Mouse (Mus musculus) ES-Bruce4 (cell line): Measurements from ENCODE around the gene Frmd4b. TPM values are rescaled to one million over a fixed set of nuclear protein-coding genes. Genes with fewer than 3 reads are reported as not detected.

Experiments used
- H3K27ac ChIP-seq: 2 replicates; pipeline ENCODE4 v1.5.1; 2012; ENCODE audit warnings: low read length, inconsistent platforms; ENCODE audit not compliant: insufficient read depth
- H3K27me3 ChIP-seq: 2 replicates; pipeline ENCODE4 v1.6.1; 2012; ENCODE audit warnings: mild to moderate bottlenecking, low read length, inconsistent platforms; ENCODE audit not compliant: control insufficient read depth, poor library complexity, insufficient read depth, severe bottlenecking
- H3K36me3 ChIP-seq: 2 replicates; pipeline ENCODE4 v1.6.1; 2012; ENCODE audit warnings: inconsistent platforms, mild to moderate bottlenecking, low read length, moderate library complexity; ENCODE audit not compliant: control insufficient read depth, poor library complexity, insufficient read depth, severe bottlenecking
- H3K4me1 ChIP-seq: one replicate; pipeline ENCODE4 v1.8.1; 2011; ENCODE audit warnings: low read length; ENCODE audit not compliant: control insufficient read depth, insufficient read depth
- H3K4me3 ChIP-seq: 2 replicates; pipeline ENCODE4 v1.5.1; 2011; ENCODE audit warnings: low read depth, mild to moderate bottlenecking, low read length
- H3K9ac ChIP-seq: 2 replicates; pipeline ENCODE4 v1.6.1; 2012; ENCODE audit warnings: low read depth, mild to moderate bottlenecking, inconsistent platforms; ENCODE audit not compliant: poor library complexity, severe bottlenecking
- H3K9me3 ChIP-seq: replicated peaks from 2 replicates; pipeline ENCODE4 v1.6.1; 2012; ENCODE audit warnings: mild to moderate bottlenecking, low read length, inconsistent platforms; ENCODE audit not compliant: control insufficient read depth, poor library complexity, insufficient read depth, severe bottlenecking
- CTCF ChIP-seq: IDR thresholded peaks from one replicate; pipeline ENCODE4 v1.8.1; 2011; ENCODE audit warnings: low read depth, low read length
- EP300 ChIP-seq: IDR thresholded peaks from 2 replicates; pipeline ENCODE4 v1.6.1; 2011; ENCODE audit warnings: low read depth, low read length; ENCODE audit not compliant: insufficient read depth
- POLR2A ChIP-seq: IDR thresholded peaks from one replicate; pipeline ENCODE4 v1.8.1; 2011; ENCODE audit warnings: low read length; ENCODE audit not compliant: insufficient read depth
- polyA plus RNA-seq: library from polyadenylated mRNA; stranded (reverse); fragments of >200 nt; gene quantifications from 2 replicates; pipeline ENCODE4 v1.2.4, GENCODE M21; 2011; ENCODE audit warnings: low read depth; ENCODE audit not compliant: missing spikeins, insufficient read depth, insufficient read length

The Frmd4b gene
- polyA plus RNA-seq, 1 experiment = 27.8 TPM

GRCm38 (mm10) chr6:97405311-97405710 is 212.0 kb downstream of the Frmd4b start:
- TF ChIP-seq POLR2A (no peak), CTCF (no peak), EP300 (no peak)
- H3K27ac ChIP-seq = no peak overlapping the region
- H3K4me1 ChIP-seq = peaks cover 4% of the 10 kb centered on the region
- no peak overlapping the region for H3K9ac ChIP-seq
- no peak overlapping the region for H3K4me3 ChIP-seq
- no peaks in the 10 kb centered on the region; the same call in 1 of the 2 replicates for H3K9me3 ChIP-seq
- H3K27me3 ChIP-seq = no peaks in the 10 kb centered on the region
- no peaks in the 10 kb centered on the region for H3K36me3 ChIP-seq

- no peaks in the 10 kb centered on the region for H3K36me3 ChIP-seq
- peaks cover 4% of the 10 kb centered on the region for H3K4me1 ChIP-seq
- H3K27ac ChIP-seq = no peak overlapping the region
- no peaks in the 10 kb centered on the region; the same call in 1 of the 2 replicates for H3K9me3 ChIP-seq
- no peak overlapping the region for H3K4me3 ChIP-seq
- TF ChIP-seq EP300 = no peak
- no peak for TF ChIP-seq POLR2A
- no peak for TF ChIP-seq CTCF
- no peak overlapping the region for H3K9ac ChIP-seq
- H3K27me3 ChIP-seq = 0 out of 2 replicates have a peak, but pooled peaks cover 2% of the 10 kb centered on the region
Observed at GRCm38 (mm10) chr6:97402822-97403472, 214.4 kb downstream of the Frmd4b start.

GRCm38 (mm10) chr6:97400446-97400845 is 216.9 kb downstream of the Frmd4b start:
- H3K9ac ChIP-seq = no peak overlapping the region
- H3K36me3 ChIP-seq = no peaks in the 10 kb centered on the region
- no peak for TF ChIP-seq POLR2A
- no peak for TF ChIP-seq CTCF
- TF ChIP-seq EP300 = no peak
- peaks cover 10% of the 10 kb centered on the region for H3K4me1 ChIP-seq
- H3K27ac ChIP-seq = no peak overlapping the region
- H3K27me3 ChIP-seq = 0 out of 2 replicates have a peak, but pooled peaks cover 2% of the 10 kb centered on the region
- H3K9me3 ChIP-seq = no peaks in the 10 kb centered on the region; the same call in 1 of the 2 replicates
- no peak overlapping the region for H3K4me3 ChIP-seq

- no peaks in the 10 kb centered on the region for H3K36me3 ChIP-seq
- no peak for TF ChIP-seq POLR2A
- no peak for TF ChIP-seq CTCF
- no peak for TF ChIP-seq EP300
- peaks cover 10% of the 10 kb centered on the region for H3K4me1 ChIP-seq
- H3K9ac ChIP-seq = no peak overlapping the region
- H3K27ac ChIP-seq = no peak overlapping the region
- 0 out of 2 replicates have a peak, but pooled peaks cover 2% of the 10 kb centered on the region for H3K27me3 ChIP-seq
- H3K4me3 ChIP-seq = no peak overlapping the region
- H3K9me3 ChIP-seq = no peaks in the 10 kb centered on the region; the same call in 1 of the 2 replicates
Observed at GRCm38 (mm10) chr6:97397935-97398334, 219.4 kb downstream of the Frmd4b start.

- Histone ChIP-seq H3K9me3 (no peaks in the 10 kb centered on the region; the same call in 1 of the 2 replicates), H3K9ac (no peak overlapping the region), H3K27me3 (0 out of 2 replicates have a peak, but pooled peaks cover 2% of the 10 kb centered on the region), H3K4me1 (peaks cover 6% of the 10 kb centered on the region), H3K27ac (no peak overlapping the region), H3K36me3 (no peaks in the 10 kb centered on the region), H3K4me3 (no peak overlapping the region)
- TF ChIP-seq EP300 (no peak), POLR2A (no peak), CTCF (no peak)
Observed at GRCm38 (mm10) chr6:97396957-97397354, 220.4 kb downstream of the Frmd4b start.

- no peaks in the 10 kb centered on the region; the same call in 1 of the 2 replicates for H3K9me3 ChIP-seq
- H3K9ac ChIP-seq = no peak overlapping the region
- H3K4me3 ChIP-seq = no peak overlapping the region
- no peak for TF ChIP-seq CTCF
- TF ChIP-seq EP300 = 0 out of 2 replicates have a peak, but pooled peaks have one; percentile 54
- H3K36me3 ChIP-seq = no peaks in the 10 kb centered on the region
- peaks cover 6% of the 10 kb centered on the region for H3K4me1 ChIP-seq
- H3K27me3 ChIP-seq = 0 out of 2 replicates have a peak, but pooled peaks cover 2% of the 10 kb centered on the region
- no peak overlapping the region for H3K27ac ChIP-seq
Observed at GRCm38 (mm10) chr6:97396351-97396956, 220.9 kb downstream of the Frmd4b start.
